Mouse (Mus musculus) liver, adult 2 months (tissue): ENCODE measurements around the gene BC048507. TPM values are rescaled to one million over a fixed set of nuclear protein-coding genes. Genes with fewer than 3 reads are reported as not detected.
A peak's percentile ranks its signal among the peaks of the same experiment; 100 is the strongest.
"Not testable (repeated sequence)": the region's sequence is repeated elsewhere in the genome, so short reads cannot be mapped to it uniquely, and the experiment has no call there.

Experiments used
- DNase-seq: peaks from one replicate; pipeline ENCODE4 v3.0.0-alpha.2; 2011; ENCODE audit warnings: low read depth, low spot score; ENCODE audit errors: extremely low read depth
- H3K27ac ChIP-seq: fragments of 200-500 bp; replicated peaks from 2 replicates; pipeline ENCODE4 v1.5.1; 2012; ENCODE audit warnings: low read depth, mild to moderate bottlenecking, control low read depth, inconsistent platforms, low read length; ENCODE audit not compliant: insufficient read depth
- H3K27me3 ChIP-seq: fragments of 200-500 bp; 2 replicates; pipeline ENCODE4 v1.6.1; 2012; ENCODE audit warnings: mild to moderate bottlenecking, moderate library complexity, low read length, inconsistent platforms; ENCODE audit not compliant: control insufficient read depth, insufficient read depth
- H3K36me3 ChIP-seq: fragments of 200-500 bp; 2 replicates; pipeline ENCODE4 v1.6.1; 2012; ENCODE audit warnings: low read length, inconsistent platforms; ENCODE audit not compliant: control insufficient read depth, insufficient read depth
- H3K4me1 ChIP-seq: fragments of 200-500 bp; 2 replicates; pipeline ENCODE4 v1.6.1; 2011; ENCODE audit warnings: low read length; ENCODE audit not compliant: control insufficient read depth, insufficient read depth
- H3K4me3 ChIP-seq: fragments of 200-500 bp; 2 replicates; pipeline ENCODE4 v1.5.1; 2011; ENCODE audit warnings: low read depth, mild to moderate bottlenecking, control low read depth, low read length, moderate library complexity; ENCODE audit not compliant: insufficient read depth
- H3K79me2 ChIP-seq: fragments of 200-500 bp; 2 replicates; pipeline ENCODE4 v1.6.1; 2012; ENCODE audit warnings: inconsistent platforms, mild to moderate bottlenecking, low read length, moderate library complexity; ENCODE audit not compliant: control insufficient read depth, insufficient read depth
- H3K9ac ChIP-seq: fragments of 200-500 bp; 2 replicates; pipeline ENCODE4 v1.6.1; 2012; ENCODE audit warnings: low read depth, mild to moderate bottlenecking, control low read depth, inconsistent platforms, low read length
- CTCF ChIP-seq: fragments of 200-500 bp; IDR thresholded peaks from 2 replicates; pipeline ENCODE4 v1.5.1; 2011; ENCODE audit warnings: low read depth, low read length, control low read depth
- POLR2A ChIP-seq: fragments of 200-500 bp; IDR thresholded peaks from 2 replicates; pipeline ENCODE4 v1.6.1; 2011; ENCODE audit warnings: low read length, control low read depth; ENCODE audit not compliant: insufficient read depth; ENCODE audit errors: extremely low read depth
- WGBS: fragments of 180-500 bp; shearing (Covaris S2); methylation state at CpG from one replicate; pipeline ENCODE4 v1.1.7; 2018; 5-methylcytosine and 5-hydroxymethylcytosine counted together
- polyA plus RNA-seq: library from polyadenylated mRNA; depleted of rRNA; stranded (reverse); fragments of >200 nt; gene quantifications from 2 replicates; pipeline ENCODE4 v1.2.3, GENCODE M21; 2012; rRNA removed
- total RNA-seq: library from RNA; depleted of rRNA; stranded (reverse); fragments of >200 nt; gene quantifications from 2 replicates; pipeline ENCODE4 v1.2.3, GENCODE M21; 2014; rRNA removed

The BC048507 gene
- total RNA-seq (not detected in 2 replicates), polyA plus RNA-seq (not detected in 2 replicates)

DNA sequence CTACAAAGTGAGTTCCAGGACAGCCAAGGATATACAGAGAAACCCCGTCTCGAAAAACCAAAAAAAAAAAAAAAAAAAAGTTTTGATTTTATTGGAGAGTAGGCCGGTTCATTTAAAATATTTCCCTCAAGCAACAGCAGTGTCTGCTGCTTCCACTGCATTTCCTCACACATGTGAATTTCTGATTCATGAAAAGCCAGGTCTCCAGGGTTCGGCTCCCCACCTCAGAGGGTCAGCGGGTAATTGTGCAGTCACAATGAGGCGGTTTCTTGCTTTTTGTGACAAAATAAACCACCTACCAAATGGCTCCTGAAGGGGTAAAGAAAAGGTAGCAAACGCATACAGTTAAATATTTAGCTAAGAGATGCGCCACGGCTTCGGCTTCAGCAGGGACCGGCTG, at the start of gene BC048507:
Gene BC048507 (plus strand): TSS at position 301 of the 400 bp plus-strand sequence.
- Histone ChIP-seq H3K4me3 (no peak within 1 kb of the TSS), H3K36me3 (no peaks in the 10 kb centered on the region), H3K27ac (no peak within 1 kb of the TSS), H3K79me2 (no peaks in the 10 kb centered on the region), H3K9ac (no peak within 1 kb of the TSS), H3K27me3 (0 out of 2 replicates have a peak, but pooled peaks cover 4% of the 10 kb centered on the region), H3K4me1 (no peaks in the 10 kb centered on the region)
- no peak for DNase-seq
- no peak for TF ChIP-seq CTCF
- TF ChIP-seq POLR2A, result no peak
- 75% methylated on average over 11 of the region's 11 CpGs for WGBS

DNA sequence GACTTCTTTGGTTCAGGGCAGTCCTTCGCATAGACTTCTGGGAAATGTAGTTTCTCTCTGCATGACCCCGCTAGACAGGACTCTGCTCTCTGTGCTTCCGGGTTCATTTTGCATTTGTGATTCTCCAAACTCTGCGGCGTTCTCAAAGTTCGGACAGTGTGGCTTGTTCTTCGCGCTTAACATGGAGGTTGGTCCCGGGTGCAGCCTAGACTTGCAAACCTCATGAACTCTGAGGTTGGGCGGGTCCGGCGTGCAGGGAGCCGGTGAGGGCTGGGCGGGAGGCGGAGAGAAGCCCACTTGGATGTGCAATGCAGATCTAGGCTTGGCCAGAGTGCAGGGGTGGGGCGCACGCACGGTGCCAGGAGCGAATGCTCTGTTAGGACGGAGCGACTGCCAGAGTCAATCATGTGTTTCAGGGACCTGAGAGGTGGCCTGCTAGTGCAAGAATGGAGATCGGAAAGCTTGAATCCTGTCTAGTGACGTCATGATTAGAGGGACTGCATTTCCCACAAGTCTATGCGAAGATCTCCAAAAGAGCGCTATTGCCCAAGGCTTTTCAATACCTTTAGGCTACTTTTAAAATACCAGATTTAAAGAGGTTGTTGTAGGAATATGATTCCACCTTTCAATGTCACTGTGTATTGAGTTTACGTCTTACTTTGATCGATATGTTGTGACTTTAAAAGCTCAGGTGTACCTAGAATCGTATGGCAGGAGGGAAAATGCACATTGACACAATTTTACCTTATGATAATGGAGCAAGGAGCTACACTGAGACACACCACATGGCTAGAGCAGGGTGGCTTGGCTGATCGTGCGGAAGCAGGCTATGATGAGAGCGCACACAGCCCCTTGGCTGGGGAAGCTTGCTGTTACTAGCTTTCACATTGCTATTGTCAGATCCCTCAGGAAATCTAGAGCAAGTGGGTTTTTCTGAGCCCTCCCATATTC, 49.1 kb upstream of the BC048507 start, which contains the start of gene Zfp273:
Gene Zfp273 (plus strand): TSS at position 31 of the 951 bp plus-strand sequence.
- peaks cover 2% of the 10 kb centered on the region; the same call in 1 of the 2 replicates for H3K4me1 ChIP-seq

DNA sequence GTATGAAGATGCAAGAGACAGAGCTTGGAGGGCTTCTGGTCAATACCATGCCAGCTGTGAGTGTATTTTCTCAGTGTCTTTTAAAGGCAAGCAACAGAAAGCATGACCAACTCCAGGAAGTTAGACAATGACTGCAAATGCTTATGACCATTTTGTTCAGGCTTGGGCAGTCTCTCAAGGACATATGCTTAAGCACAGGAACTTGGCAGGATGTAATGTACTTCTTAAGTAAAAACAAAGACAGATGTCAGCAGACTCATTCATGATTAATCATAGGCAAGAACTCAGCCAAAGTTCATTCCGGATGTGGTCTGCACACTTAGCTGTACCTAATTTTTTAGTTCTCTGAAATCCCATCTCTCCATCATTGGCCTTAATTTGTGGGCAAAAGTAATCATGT, 44.5 kb upstream of the BC048507 start:
- Histone ChIP-seq H3K27ac (no peak overlapping the region), H3K4me3 (no peak overlapping the region)
- WGBS, result 78% methylated on average over 1 of the region's 1 CpGs

More for the DNA sequence above, 49.1 kb upstream of the BC048507 start, which contains the start of gene Zfp273:
- TF ChIP-seq CTCF (no peak), POLR2A (0 out of 2 replicates have a peak, but pooled peaks have one; percentile 6)
- peaks cover 8% of the 10 kb centered on the region for H3K36me3 ChIP-seq
- no peaks in the 10 kb centered on the region for H3K27me3 ChIP-seq
- H3K4me3 ChIP-seq, result peak within 1 kb of the TSS; percentile 76
- H3K79me2 ChIP-seq, result no peaks in the 10 kb centered on the region; the same call in 1 of the 2 replicates
- WGBS, result 2% methylated on average over 31 of the region's 31 CpGs
- peak within 1 kb of the TSS; percentile 62 for H3K9ac ChIP-seq
- peak within 1 kb of the TSS; percentile 89 for H3K27ac ChIP-seq
- peak; percentile 96 for DNase-seq

DNA sequence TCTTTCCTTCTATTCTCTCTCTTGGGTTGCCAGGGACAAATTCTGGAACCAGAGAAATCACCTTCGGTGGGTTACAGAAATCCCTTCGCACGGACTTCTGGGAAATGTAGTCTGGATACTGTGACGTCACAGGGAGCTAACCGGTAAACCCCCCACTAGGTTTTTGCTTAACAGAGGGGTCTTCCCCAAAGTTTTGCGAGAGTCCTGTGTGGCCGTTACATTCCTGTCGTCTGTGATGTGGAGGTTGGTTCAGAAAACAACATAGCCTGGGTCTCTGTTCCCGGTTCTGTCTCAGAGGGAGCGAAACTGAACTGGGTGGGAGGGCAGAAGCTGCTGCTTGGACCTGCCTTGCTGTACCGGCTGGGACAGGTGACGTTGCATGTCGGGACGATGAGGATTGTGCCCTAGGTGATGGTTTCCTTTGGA, 32.2 kb upstream of the BC048507 start, which contains the start of gene Gm10037:
Gene Gm10037 (plus strand): TSS at position 196 of the 426 bp plus-strand sequence.
- Histone ChIP-seq H3K4me3 (peak within 1 kb of the TSS; percentile 53), H3K4me1 (no peaks in the 10 kb centered on the region), H3K79me2 (no peaks in the 10 kb centered on the region), H3K27ac (peak within 1 kb of the TSS; percentile 48; the same call in 1 of the 2 replicates), H3K36me3 (peaks cover 4% of the 10 kb centered on the region), H3K9ac (peak within 1 kb of the TSS; percentile 75), H3K27me3 (no peaks in the 10 kb centered on the region)
- WGBS, result 3% methylated on average over 14 of the region's 14 CpGs
- TF ChIP-seq POLR2A (no peak), CTCF (no peak)
- peak; percentile 69 for DNase-seq

More for the DNA sequence above, 44.5 kb upstream of the BC048507 start:
- Histone ChIP-seq H3K27me3 (no peaks in the 10 kb centered on the region), H3K4me1 (peaks cover 2% of the 10 kb centered on the region; the same call in 1 of the 2 replicates), H3K36me3 (peaks cover 24% of the 10 kb centered on the region), H3K9ac (no peak overlapping the region), H3K79me2 (no peaks in the 10 kb centered on the region; the same call in 1 of the 2 replicates)
- TF ChIP-seq CTCF (no peak), POLR2A (no peak)
- DNase-seq, result no peak

DNA sequence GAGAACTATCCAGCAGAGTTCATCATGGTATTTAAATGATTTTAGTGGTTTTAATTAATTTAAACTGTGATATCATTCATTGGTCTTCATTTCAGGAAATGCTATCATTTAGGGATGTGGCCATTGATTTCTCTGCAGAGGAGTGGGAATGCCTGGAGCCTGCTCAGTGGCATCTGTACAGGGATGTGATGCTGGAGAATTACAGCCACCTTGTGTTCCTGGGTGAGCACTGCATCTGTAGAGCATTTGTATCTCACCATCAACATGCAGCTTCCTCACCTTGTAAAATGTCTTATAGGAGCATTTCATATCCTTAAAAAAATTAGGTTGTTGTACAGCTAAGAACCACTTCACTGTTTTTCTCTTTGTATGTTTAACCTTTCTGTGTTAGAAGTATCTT, 30.0 kb upstream of the BC048507 start:
- H3K27me3 ChIP-seq, H3K4me3 ChIP-seq, H3K9ac ChIP-seq, H3K4me1 ChIP-seq, H3K79me2 ChIP-seq, H3K27ac ChIP-seq, H3K36me3 ChIP-seq, DNase-seq: not testable (repeated sequence)

DNA sequence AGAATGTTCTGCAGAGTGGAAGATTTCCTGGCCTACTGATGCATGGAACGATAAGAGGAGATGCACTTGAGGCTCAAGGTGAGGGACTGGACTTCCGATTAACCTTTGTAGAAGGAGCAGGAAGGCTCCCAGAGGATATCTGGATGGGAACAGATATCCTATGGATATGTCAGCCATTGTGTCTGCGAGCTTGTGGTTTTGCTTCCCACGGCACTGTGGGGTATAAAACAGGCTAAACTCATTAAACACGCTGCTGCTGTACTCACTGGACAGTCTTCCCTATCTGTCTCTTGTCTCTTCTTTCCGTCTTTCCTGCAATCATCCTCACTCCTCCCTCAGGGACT, 19.4 kb upstream of the BC048507 start:
- H3K9ac ChIP-seq, result peak overlapping the region; percentile 61
- H3K27me3 ChIP-seq, result no peaks in the 10 kb centered on the region
- no peak overlapping the region for H3K4me3 ChIP-seq
- H3K4me1 ChIP-seq, result peaks cover 2% of the 10 kb centered on the region; the same call in 1 of the 2 replicates
- TF ChIP-seq POLR2A, result no peak
- no peak for TF ChIP-seq CTCF
- no peaks in the 10 kb centered on the region for H3K36me3 ChIP-seq
- no peak overlapping the region for H3K27ac ChIP-seq
- DNase-seq, result no peak
- H3K79me2 ChIP-seq, result no peaks in the 10 kb centered on the region
- 59% methylated on average over 6 of the region's 6 CpGs for WGBS
